Mouse (Mus musculus): ENCODE data around the gene Spock1.

Gene Spock1

GRCm38 (mm10) chr13:57806816-57807215 is 101.3 kb downstream of the Spock1 start:
- no peak for DNase-seq (ENCODE audit: low read depth, low spot score)

GRCm38 (mm10) chr13:57806301-57806700 is 101.8 kb downstream of the Spock1 start:
- DNase-seq (ENCODE audit: low read depth, low spot score) = no peak

- no peak for DNase-seq (ENCODE audit: low read depth, low spot score)
Measured at GRCm38 (mm10) chr13:57798633-57799032, 109.5 kb downstream of the Spock1 start.

- DNase-seq (ENCODE audit: low read depth, low spot score) = no peak
Measured at GRCm38 (mm10) chr13:57796951-57797692, 111.0 kb downstream of the Spock1 start.

- no peak for DNase-seq (ENCODE audit: low read depth, low spot score)
Measured at GRCm38 (mm10) chr13:57793643-57794240, 114.4 kb downstream of the Spock1 start.

GRCm38 (mm10) chr13:57789796-57790195 is 118.3 kb downstream of the Spock1 start:
- no peak for DNase-seq (ENCODE audit: low read depth, low spot score)

GRCm38 (mm10) chr13:57788299-57788698 is 119.8 kb downstream of the Spock1 start:
- DNase-seq (ENCODE audit: low read depth, low spot score) = no peak

- DNase-seq (ENCODE audit: low read depth, low spot score) = no peak
Measured at GRCm38 (mm10) chr13:57786278-57786677, 121.9 kb downstream of the Spock1 start.

GRCm38 (mm10) chr13:57782975-57783374 is 125.2 kb downstream of the Spock1 start:
- no peak for DNase-seq (ENCODE audit: low read depth, low spot score)

GRCm38 (mm10) chr13:57782107-57782561 is 126.0 kb downstream of the Spock1 start:
- no peak for DNase-seq (ENCODE audit: low read depth, low spot score)

GRCm38 (mm10) chr13:57779146-57779545 is 129.0 kb downstream of the Spock1 start:
- no peak for DNase-seq (ENCODE audit: low read depth, low spot score)

GRCm38 (mm10) chr13:57778524-57778923 is 129.6 kb downstream of the Spock1 start:
- no peak for DNase-seq (ENCODE audit: low read depth, low spot score)

- no peak for DNase-seq (ENCODE audit: low read depth, low spot score)
Measured at GRCm38 (mm10) chr13:57771998-57772397, 136.1 kb downstream of the Spock1 start.

GRCm38 (mm10) chr13:57766721-57767120 is 141.4 kb downstream of the Spock1 start:
- DNase-seq (ENCODE audit: low read depth, low spot score) = no peak

- no peak for DNase-seq (ENCODE audit: low read depth, low spot score)
Measured at GRCm38 (mm10) chr13:57761122-57761521, 147.0 kb downstream of the Spock1 start.

GRCm38 (mm10) chr13:57760618-57761017 is 147.5 kb downstream of the Spock1 start:
- DNase-seq (ENCODE audit: low read depth, low spot score) = no peak

- peak; percentile 12 for DNase-seq (ENCODE audit: low read depth, low spot score)
Measured at GRCm38 (mm10) chr13:57756316-57756715, 151.8 kb downstream of the Spock1 start.

GRCm38 (mm10) chr13:57750831-57751230 is 157.3 kb downstream of the Spock1 start:
- DNase-seq (ENCODE audit: low read depth, low spot score) = no peak

- no peak for DNase-seq (ENCODE audit: low read depth, low spot score)
Measured at GRCm38 (mm10) chr13:57744667-57745066, 163.5 kb downstream of the Spock1 start.

- no peak for DNase-seq (ENCODE audit: low read depth, low spot score)
Measured at GRCm38 (mm10) chr13:57741186-57741585, 166.9 kb downstream of the Spock1 start.

GRCm38 (mm10) chr13:57740473-57740872 is 167.7 kb downstream of the Spock1 start:
- no peak for DNase-seq (ENCODE audit: low read depth, low spot score)

- no peak for DNase-seq (ENCODE audit: low read depth, low spot score)
Measured at GRCm38 (mm10) chr13:57736060-57736459, 172.1 kb downstream of the Spock1 start.

GRCm38 (mm10) chr13:57734549-57734948 is 173.6 kb downstream of the Spock1 start:
- DNase-seq (ENCODE audit: low read depth, low spot score) = no peak
